Mouse (Mus musculus): ENCODE results near the gene Smdt1.
A peak's percentile ranks its signal among the peaks of the same experiment; 100 is the strongest.
"Not testable (repeated sequence)": the region's sequence is repeated elsewhere in the genome, so short reads cannot be mapped to it uniquely, and the experiment has no call there.

Gene Smdt1

DNA sequence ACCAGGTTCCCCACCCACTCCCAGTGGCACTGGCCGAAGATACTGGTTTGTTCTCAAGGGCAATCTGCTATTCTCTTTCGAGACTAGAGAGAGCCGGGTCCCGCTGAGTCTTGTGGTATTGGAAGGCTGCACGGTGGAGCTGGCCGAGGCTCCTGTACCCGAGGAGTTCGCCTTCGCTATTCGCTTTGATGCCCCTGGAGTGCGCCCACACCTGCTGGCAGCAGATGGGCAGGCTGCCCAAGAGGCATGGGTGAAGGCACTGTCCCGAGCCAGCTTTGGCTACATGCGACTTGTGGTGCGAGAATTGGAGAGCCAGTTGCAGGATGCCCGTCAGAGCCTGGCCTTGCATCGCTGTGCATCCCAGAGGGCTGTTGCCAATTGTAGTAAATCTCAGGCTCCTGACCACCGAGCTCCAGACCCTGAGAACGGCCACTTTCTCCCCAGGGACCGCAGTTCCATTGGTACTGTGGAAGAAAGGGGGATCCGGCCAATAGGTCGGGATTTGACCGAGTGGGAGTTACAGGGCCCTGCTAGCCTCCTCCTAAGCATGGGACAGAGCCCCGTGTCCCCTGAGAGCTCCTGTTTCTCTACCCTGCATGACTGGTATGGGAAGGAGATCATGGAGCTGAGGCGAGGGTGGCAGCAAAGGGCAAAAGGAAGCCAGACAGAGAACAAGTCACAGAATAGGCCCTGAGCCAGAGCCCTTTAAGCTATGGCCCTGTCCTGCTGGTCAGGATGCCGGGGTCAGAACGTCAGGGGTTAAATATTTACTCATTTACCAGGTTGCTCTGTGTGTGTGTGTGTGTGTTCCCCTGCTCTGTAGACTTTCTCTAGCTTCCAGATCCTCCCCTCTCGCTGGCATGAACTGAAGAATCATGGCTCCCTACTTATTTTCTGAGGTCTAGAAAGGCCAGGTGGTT lies 4.9 kb downstream of the Smdt1 start:
- DNase-seq = no peak

- no peak for DNase-seq
Measured at GRCm38 (mm10) chr15:82344971-82345370, 6.2 kb downstream of the Smdt1 start.

GRCm38 (mm10) chr15:82345820-82346470 lies 7.2 kb downstream of the Smdt1 start:
- DNase-seq = peak; percentile 97

DNA sequence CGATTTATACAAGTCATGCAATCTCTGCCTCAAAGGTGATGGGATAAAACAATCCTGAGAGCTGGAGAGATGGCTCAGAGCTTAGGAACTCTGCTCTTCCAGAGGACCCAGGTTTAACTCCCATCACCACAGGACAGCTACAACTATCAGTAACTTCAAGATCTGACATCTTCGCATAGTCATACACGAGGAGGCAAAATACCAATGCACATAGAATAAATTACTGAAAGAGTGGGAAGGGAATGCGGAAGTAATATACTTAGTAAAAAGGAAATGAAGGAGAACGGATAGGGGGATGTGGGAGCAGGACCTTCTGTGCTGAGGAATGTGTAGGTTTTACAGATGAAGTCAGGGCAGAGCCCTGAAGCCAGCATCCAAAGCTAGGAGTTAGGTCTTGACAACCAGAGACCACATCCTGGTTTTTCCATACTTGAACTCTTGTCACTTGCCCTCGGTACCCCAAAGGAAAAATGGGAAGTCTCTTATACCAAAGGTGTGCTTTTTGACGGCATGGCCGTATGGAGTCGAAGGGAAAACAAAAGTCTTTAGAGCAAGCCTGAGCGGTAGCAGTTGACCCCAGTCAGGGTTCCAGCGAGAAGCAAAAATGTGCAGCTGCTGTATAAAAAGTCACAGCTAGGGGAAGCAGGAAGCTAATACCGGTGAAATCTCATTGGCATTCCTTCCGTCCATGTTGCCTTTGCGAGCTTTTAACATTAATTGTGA lies 8.0 kb downstream of the Smdt1 start:
- no peak for DNase-seq

GRCm38 (mm10) chr15:82347303-82347676 lies 8.5 kb downstream of the Smdt1 start:
- DNase-seq = no peak

GRCm38 (mm10) chr15:82347852-82348251 lies 9.1 kb downstream of the Smdt1 start:
- no peak for DNase-seq

DNA sequence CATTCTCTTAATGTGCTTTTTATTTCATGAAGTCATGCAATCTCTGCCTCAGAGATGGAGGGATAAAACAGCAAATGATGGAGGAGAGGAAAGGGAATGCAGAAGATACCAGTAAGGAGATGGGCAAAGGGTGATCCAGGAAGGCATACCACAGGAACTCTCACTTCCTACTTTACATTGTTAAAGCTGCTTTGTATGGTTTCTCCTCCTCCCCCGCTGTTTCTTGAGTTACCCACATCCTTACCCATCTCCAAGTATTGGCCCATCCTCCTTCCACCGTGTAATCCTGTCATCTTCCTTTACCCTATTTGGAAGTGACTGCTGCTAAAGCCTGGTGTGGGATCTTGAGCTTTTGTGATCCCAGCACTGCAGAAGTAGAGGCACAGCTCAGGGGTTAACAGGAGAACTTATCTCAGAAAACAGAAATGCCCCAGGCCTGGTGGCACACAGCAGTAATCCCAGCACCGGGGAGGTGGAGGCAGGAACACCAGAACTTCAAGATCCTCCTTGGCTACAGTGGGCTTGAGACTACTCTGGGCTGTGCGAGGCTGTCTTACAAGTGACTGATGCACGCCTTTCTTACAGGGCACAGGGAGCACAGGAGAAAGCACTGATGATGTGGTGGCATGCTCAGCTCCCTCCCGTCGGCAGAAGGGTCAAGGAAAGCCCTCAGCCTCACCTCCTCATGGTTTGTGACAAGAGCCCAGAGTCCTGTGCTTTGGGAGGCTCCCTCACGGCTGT lies 9.7 kb downstream of the Smdt1 start:
- DNase-seq = no peak

DNA sequence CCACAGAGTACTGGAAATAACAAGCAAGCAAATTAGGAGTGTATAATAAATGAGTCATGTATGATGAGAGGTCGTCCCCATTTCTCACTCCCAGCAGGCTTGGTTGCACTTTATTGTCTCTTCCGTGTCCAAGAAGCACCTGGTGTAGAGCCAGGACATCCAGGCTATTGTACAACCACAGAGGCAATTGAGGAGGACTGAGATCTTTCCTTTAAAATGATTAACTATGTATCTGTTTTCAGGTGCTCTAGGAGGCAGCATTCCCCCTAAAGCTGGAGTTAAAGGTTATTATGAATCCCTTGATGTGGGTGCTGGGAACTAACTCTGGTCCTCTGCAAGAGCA lies 10.2 kb downstream of the Smdt1 start:
- DNase-seq = no peak

DNA sequence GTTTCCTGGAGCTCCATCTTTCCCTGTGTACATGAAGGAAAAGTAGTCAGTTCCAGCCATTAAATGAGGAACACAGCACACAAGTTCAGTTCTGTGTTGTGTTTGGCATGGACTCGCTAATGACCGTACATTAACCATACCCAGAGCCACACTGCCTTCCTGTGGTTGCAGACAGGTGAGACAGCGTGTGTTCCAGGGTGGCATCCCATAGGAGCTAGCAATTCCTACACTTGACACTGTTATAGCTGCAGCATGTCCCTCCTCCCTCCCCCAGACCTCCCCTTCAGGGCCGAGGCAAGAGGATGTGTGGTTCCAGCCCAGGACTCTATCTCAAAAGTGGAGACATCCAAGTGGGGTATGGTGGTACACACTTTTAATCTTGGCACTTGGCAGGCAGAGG lies 11.6 kb downstream of the Smdt1 start:
- no peak for DNase-seq

DNA sequence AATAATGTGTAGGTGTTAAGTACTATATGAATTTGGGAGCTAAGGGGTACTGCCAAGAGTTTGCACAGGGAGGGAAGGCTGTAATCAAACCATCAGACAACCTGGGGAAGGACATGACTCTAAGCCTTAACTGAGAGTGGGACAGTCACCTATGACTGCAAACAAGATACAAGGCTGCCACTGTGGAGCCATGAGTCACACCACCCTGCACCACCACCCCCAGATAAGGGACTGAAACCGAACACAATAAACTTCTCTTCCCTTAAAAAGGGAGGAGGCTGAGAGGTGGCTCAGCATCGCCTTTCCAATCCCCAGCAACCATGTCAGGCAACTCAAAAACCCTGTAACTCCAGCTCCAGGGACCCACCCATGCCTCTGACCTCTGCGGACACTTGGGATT lies 12.7 kb downstream of the Smdt1 start:
- no peak for DNase-seq

DNA sequence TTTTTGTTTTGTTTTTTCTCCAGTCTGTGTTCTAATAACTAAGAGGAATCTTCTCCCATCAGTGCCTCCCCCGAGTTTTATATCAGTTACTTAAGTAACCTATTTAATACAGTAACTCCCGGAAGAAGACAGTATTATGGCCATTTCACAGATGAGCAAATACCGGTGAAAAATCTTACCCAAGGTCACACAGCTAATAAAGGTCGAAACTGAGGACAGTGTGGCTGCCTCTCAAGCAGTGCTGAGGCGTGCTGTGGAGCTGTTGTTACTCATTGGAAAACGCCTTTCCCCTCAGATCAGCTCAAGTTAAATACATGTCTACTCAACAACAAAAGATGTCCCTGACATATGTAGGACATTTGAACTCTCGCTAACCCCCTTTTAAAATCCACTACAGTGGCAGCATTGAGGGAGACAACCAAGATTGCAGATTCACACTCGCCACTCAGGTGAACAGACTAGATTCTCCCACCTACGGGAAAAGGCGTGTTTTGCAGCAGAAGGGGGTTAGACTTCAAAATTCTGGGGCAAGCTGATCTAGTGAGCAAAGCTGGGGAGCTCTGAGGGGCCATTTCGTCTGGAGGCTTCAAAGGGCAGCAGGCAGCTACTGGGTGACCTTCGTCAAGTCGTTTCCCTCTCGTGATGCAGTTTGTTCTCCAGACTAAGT lies 14.5 kb downstream of the Smdt1 start:
- no peak for DNase-seq

GRCm38 (mm10) chr15:82353745-82354113 lies 15.0 kb downstream of the Smdt1 start:
- no peak for DNase-seq

- DNase-seq = peak; percentile 97
Measured at GRCm38 (mm10) chr15:82354126-82354945, 15.6 kb downstream of the Smdt1 start, which contains the start of gene Ndufa6. Gene Ndufa6 (minus strand): TSS chr15:82354322.

DNA sequence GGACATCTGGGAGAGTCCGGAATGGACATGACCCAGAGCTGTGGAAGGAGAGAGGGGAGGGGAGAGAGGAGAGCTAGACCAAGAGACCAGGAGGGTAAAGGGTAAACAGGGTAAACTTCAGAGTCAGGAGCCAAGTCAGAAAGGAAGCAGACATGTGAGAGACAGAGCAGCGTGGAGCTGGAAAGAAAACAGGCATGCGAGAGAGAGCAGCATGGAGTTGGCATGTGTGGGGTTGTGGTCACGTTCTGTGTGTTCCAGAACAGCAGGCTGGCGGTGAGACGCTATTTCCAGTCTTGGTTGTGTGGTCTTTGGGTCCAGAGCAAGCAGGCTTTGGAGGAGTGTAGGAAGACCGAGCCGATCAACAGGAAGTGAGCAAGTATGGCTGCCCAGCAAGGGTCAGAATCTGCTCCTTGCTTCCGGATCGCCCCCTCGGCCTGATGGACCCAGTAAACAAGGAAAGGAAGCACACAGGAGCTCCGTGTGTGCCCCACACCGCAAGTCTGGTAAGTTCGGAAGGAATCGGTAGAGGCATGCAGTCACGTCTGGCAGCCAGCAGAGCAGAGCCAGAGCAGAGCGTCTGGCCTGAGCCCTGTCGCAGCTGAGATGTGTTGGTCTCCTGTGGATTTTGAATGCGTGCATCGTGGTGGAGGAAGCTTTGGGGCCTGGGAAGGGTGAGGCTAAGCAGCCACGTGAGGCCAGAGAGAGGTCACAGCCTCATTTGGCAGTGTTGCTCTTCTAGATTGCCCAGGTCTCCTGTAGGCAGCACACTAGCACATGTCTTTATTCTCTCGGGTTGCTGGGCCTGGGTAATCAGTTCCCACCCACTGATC lies 19.9 kb downstream of the Smdt1 start:
- no peak for DNase-seq

GRCm38 (mm10) chr15:82361459-82362018 lies 22.8 kb downstream of the Smdt1 start:
- no peak for DNase-seq

- no peak for DNase-seq
Measured at GRCm38 (mm10) chr15:82362234-82362633, 23.5 kb downstream of the Smdt1 start.

- not testable (repeated sequence) for DNase-seq
Measured at GRCm38 (mm10) chr15:82363801-82364200, 25.0 kb downstream of the Smdt1 start.

DNA sequence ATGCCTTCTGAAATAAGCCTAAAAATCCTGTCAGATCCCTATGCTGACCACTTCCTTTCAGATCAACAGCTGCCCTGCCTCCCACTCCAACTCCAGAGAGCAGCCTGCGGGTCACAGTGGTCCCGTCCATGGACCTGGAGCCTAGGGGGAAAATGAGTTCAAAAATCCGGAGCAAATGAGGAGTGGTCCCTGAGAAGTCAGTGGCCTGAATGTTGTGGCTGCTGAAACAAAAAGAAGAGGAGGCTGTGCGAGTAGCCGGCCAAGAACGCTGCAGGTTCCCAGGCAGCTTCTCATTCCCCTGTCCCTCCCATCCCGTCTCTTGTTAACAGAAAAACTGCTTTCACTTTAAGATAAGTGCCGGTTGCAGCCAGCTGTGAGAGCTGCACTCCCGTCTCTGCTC lies 25.8 kb downstream of the Smdt1 start:
- not testable (repeated sequence) for DNase-seq

GRCm38 (mm10) chr15:82368146-82368545 lies 29.4 kb downstream of the Smdt1 start:
- no peak for DNase-seq

- no peak for DNase-seq
Measured at GRCm38 (mm10) chr15:82368851-82369250, 30.1 kb downstream of the Smdt1 start.
